Mouse (Mus musculus) frontal cortex, adult 2 months (tissue): Measurements from ENCODE around the gene Iqgap3. TPM values are rescaled to one million over a fixed set of nuclear protein-coding genes. Genes with fewer than 3 reads are reported as not detected.
A peak's percentile ranks its signal among the peaks of the same experiment; 100 is the strongest.

Experiments
- DNase-seq, 2 experiments: peaks; one replicate each; pipeline ENCODE4 v3.0.0; 2022; ENCODE audit warnings: low spot score in 1 of 2; ENCODE audit errors: extremely low spot score in 1 of 2
- polyA plus RNA-seq: library from polyadenylated mRNA; depleted of rRNA; stranded (reverse); fragments of >200 nt; gene quantifications from 2 replicates; pipeline ENCODE4 v1.2.3, GENCODE M21; 2012; rRNA removed

The Iqgap3 gene
- polyA plus RNA-seq, result 0.64 and 0.74 TPM in 2 replicates

GRCm38 (mm10) chr3:88081345-88082223 is at the start of gene Iqgap3:
Iqgap3 (plus strand) TSS chr3:88081971.
- DNase-seq, result peak; percentile 72 to 91

DNA sequence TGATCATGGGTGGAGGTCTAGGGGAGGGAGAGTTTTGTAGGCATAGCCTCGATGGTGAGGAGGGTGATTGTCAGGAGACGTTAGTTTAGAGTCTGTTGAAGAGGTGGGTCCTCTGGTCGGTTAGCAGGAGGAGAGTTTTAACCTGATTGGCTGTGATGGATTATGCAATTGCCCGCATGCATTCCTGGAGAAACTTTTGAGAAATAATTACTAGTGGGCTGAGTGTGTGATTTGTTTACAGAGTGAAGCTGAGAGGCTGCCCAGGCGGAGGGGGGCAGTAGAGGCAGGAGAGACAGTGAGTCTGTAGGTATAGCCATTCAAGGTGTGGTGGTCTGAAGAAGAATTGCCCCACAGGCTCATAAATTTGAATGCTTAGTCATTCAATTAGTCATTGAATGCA is 48.3 kb upstream of the Iqgap3 start:
- no peak for DNase-seq

DNA sequence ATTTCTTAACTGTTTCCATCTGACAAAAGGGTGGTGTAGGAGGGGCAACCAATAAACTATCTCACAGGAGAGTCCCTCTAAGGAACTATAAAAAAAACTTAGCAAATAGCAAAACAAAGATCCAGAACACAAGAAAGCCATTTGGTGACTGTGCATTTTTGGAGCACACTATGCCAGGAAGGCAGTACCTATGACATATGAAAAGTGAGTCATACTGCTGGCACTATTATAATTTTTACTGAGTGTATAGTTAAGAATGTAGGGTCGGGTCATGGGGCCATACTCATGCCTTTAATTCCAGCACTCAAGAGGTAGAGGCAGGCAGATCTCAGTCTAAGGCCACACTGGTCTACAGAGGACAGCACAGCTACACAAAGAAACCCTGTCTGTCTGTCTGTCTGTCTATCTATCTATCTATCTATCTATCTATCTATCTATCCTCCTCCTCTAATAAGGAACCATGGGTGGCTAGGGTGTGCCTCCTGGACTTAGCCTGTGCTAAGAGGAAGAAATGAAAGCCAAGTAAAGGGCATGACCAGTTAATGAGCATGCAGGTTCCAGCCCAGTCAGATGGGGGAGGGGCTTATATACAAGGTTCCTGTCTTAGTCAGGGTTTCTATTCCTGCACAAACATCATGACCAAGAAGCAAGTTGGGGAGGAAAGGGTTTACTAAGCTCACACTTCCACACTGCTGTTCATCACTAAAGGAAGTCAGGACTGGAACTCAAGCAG is 46.0 kb upstream of the Iqgap3 start:
- no peak for DNase-seq

DNA sequence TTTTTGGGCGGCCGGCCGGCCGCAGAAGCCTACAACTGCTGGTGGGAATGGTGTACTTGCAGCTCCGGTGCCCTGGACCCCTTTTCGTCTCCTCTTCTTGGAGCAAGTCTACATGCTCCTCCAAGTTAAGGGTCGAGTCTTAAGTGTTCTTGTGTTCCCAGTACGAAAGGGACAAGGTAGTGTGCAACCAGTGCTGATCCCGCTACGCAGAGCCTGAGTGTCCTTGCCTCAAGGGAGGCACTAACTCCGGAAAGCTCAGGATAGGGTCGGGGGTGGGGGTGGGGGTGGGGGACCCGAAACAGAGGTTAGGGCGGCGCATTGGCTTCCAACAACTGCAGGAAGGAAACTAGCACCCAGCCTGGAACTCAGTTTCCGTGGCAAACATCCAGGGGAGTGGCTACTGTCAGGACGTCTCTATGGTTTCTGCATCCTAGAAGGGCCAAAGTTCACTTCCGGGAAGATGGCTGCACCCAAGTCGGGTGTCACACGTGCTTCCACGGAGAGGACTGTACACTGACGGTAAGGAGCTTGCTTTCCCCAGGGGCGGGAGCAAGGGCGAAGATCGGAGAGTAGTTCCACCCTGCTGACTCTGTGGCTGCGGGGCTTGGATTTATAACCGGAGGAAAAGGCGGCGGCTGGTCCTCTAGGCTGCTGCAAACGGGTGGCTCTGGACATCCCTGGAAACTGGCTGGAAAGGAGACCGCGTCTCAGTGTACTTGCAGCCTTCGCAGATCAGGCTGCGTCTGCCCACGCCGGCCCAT is 38.9 kb upstream of the Iqgap3 start, which contains the start of gene Gpatch4:
TSS of gene Gpatch4 (plus strand) at position 448 of the 761 bp plus-strand sequence.
- DNase-seq, result peak; percentile 83 to 97

DNA sequence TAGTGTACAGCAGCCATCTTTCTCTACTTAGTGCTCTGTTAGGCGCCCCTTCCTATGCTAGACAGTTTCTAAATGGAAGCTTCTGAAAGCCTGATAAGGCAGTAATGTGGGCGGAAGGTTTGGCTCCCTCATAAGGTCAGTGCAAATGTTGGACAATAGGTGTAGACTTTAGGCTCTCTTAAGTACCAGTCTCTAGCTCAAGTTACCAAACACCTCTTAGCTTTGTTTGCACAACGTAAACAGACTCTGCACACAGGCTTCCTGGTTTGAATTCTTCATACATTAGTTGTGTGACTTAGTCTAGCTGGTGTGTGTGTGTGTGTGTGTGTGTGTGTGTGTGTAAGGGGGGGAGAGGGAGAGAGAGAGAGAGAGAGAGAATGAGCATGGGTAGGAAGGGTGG is 32.2 kb upstream of the Iqgap3 start:
- no peak for DNase-seq

DNA sequence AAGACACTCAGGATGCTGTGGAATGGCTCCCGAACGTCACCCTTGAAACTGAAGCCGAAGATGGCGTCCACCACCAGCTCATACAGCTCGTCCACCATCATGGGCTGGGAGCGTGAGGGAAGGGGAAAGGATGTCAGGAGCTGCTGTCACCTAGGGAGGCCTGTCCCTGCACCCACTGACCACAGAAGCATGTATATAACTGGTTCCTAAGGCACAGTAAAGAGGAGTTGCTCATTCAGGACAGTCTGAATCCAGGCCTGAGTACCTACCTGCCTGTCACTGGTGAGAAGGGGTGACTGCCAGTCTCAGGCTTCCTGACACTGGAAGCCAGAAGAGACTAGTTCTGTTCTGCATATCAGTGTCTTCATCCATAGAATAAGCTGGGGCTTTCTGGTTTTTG is 24.7 kb upstream of the Iqgap3 start:
- no peak for DNase-seq

- peak; percentile 66 to 84 for DNase-seq
Measured at GRCm38 (mm10) chr3:88057902-88058696, 23.7 kb upstream of the Iqgap3 start, which contains the start of gene Naxe. Naxe (minus strand) TSS chr3:88058495.

DNA sequence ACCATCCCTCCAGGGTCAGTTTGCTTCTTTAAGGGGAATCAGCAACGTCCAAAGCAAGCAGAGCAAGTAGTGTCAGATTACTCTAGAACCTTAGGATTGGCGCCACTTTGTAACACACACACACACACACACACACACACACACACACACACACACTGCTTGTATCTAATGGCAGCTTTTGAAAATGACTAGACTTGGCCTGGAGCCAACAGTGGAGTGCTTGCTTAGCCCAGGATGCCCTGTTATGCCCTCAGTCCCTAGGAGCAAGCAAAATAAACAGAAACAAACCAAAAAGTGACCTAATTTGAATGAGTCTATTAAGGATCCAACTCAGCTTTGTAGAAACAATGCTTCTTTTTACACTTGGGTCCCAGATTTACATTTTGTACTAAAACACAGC is 13.4 kb upstream of the Iqgap3 start:
- DNase-seq, result no peak

DNA sequence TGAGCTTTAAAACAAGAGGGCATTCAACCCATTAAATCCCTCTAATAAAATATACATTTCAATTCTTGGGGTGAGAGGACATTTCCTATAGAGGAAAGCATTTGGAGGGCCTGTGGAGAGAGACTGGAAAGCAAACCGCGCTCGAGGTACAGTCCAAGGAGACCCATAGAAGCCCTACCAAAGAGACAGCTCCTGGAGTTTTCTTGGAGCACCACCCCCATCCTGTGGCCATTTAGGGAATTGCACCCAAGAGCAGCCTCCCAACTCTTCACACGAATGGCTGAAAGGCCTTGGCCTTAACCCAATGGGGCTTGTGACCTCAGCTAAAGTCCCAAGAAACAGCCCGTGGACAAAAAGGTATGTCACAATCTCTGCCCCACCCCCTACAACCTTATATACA is 10.0 kb upstream of the Iqgap3 start:
- DNase-seq, result peak; percentile 78 to 97

GRCm38 (mm10) chr3:88073631-88074030 is 8.1 kb upstream of the Iqgap3 start:
- no peak for DNase-seq

DNA sequence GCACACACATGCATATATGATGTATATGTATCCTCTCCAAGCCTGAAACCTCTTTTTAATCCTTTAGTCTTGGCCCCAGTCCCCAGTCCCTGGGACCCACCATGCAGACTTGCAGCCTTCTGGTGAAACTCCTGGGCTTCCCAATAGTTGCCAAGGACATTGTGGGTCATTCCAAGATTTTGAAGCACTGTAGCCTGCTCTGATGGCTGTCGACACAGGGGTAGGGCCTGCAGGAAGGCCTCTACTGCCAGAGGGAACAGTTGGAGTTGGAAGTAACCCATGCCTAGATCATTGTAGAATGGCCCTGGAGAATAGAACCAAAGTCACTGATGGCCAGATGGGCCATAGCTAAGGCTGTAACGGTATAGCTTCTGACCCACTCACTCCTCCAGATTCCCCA is 7.4 kb upstream of the Iqgap3 start:
- DNase-seq, result no peak

- no peak for DNase-seq
Measured at GRCm38 (mm10) chr3:88074766-88075165, 7.0 kb upstream of the Iqgap3 start.

- no peak for DNase-seq
Measured at GRCm38 (mm10) chr3:88077441-88077840, 4.3 kb upstream of the Iqgap3 start.

- no peak for DNase-seq
Measured at GRCm38 (mm10) chr3:88078204-88078603, 3.6 kb upstream of the Iqgap3 start, which contains the start of gene Ttc24. Ttc24 (minus strand) TSS chr3:88078304.

DNA sequence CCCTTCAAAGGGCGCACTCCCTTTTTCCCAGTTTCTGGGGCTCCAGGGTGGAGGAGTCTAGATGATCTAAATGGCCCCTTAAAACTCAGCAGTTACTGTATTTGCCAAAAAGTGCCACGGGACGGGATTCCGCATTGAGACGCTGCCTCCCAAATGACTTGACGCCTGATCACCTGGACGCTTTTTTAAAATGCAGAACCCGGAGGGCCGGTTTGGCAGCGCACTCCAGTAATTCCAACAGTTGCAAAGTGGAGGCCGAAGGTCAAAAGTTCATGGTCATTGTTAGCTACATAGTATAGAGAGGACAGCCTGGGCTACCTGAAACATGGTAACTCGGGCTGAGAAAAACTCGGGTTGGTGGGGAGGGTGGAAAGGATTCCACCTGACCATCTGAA is 450 bp downstream of the Iqgap3 start:
- no peak for DNase-seq

- DNase-seq, result no peak
Measured at GRCm38 (mm10) chr3:88082663-88083062, 892 bp downstream of the Iqgap3 start.

DNA sequence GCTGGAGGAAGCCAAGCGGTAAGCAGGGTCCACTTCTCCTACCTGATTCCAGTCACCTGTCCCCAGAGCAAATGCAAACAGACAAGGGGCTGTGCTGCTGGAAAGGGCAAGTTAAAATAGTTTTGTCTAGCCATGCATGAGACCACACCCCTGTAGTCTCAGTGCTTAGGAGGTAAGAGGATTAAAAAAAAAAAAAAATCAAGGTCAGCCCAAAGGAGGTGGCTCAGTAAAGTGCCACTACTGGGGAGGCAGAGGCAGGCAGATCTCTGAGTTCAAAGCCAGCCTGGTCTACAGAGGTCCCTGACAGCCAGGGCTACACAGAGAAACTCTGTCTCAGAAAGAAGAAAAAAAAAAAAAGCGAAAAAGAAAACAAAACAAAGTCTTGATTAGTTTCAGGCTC is 2.2 kb downstream of the Iqgap3 start:
- no peak for DNase-seq

GRCm38 (mm10) chr3:88085459-88085858 is 3.7 kb downstream of the Iqgap3 start:
- DNase-seq, result no peak

- peak in 1 of 2 experiments; percentile 45 for DNase-seq
Measured at GRCm38 (mm10) chr3:88087688-88088087, 5.9 kb downstream of the Iqgap3 start.

DNA sequence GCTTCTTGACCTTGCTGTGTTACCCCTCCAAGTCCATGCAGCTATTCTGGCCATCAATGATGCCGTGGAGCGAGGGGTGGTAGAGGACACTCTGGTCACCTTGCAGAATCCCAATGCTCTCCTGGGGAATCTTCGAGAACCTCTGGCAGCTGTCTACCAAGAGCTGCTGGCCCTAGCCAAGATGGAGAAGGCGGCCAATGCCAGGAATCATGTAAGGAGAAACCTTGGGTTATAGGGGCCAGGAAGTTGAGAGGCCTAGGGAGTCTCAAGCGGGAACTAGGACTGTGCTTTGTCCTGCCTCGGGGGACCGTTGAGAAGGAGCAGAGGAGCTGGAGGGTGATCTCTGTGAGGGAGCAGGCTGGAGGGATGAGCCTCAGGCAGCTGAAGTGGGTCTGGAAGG is 8.3 kb downstream of the Iqgap3 start:
- DNase-seq, result no peak
